Mouse (Mus musculus) lung, postnatal 14 days (tissue): ENCODE data around the gene Lurap1.
A peak's percentile ranks its signal among the peaks of the same experiment; 100 is the strongest.

ENCODE experiments used
- DNase-seq: peaks from one replicate; pipeline ENCODE4 v3.0.0; 2021

Lurap1 gene

GRCm38 (mm10) chr4:116151238-116151637 is at the start of gene Lurap1:
Gene Lurap1 (minus strand): TSS chr4:116151338.
- no peak for DNase-seq

DNA sequence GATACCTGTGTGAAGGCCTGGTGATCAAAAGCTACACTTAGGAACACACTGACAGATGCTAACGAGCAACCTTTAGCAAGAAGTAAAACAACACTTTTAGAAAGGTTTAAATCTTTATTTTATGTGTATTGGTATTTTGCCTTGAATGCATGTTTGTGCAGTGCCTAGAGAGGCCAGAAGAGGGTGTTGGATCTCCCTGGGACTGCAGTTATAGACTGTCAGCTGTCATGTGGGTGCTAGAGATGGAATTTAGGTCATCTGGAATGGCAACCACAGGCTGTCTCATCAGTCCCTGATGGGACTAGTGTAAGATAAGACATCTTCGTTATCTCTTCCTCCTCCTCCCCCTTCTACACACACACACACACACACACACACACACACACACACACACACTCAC is 47.3 kb upstream of the Lurap1 start:
- DNase-seq: no peak

DNA sequence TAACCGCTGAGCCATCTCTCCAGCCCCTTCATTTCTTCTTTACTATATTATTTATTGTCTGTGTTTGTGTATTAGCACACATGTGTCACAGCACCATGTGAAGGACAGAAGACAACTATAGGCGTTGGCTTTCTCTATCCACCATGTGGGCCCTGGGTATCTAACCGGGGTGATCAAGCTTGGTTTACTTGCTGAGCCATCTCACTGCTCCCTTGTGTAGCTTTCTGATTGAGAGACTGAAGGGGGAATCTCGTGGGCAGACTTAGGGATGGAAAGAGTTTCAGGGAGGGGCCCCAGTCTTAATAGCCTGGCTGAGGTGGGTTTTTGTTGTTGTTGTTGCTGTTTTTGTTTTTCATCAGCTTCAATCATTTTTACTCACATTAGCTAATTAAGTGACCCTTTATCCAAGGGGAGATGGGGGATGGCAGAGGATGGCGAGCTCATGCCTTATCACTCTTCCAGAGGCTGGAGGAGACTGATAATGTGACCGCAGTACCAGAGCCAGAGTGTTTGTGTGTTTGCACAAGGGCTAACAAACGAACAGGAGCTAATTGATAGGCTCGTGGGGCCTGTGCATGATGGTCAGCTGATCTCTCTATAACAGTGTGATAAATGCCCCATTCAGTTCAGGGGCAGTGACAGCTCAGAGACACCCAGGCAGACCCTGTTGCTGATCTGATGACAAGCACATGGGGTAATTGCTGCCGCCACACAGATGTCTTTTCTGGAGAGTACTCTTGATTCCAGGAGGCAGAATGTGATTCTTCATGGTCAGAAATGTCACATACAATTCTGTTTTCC is 42.6 kb upstream of the Lurap1 start:
- no peak for DNase-seq

DNA sequence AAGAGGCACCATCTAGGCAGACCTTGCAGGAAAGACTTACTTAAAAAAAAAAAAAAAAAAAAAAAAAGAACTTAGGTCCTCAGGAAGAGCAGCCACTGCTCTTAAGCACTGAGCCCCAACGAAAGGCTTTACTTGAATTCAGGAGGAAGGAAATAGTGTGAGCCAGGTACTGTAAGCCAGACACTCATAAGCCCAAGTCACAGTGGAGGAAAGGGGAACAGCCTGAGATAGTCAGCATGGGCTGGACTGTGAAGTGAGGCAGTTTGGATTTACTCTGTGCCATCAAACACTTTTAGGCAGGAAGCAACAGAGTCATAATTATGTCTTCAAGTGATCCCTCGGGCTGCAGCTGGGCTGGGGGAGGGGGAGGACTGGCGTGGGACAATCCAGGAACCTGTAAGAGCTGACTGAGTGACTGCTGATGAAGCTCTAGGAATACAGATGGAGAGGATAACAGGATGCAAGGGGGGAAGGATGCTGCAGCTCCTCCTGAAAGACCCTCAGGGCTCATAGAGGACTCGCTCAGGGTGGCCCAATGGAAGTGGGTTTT is 41.2 kb upstream of the Lurap1 start:
- DNase-seq: no peak

DNA sequence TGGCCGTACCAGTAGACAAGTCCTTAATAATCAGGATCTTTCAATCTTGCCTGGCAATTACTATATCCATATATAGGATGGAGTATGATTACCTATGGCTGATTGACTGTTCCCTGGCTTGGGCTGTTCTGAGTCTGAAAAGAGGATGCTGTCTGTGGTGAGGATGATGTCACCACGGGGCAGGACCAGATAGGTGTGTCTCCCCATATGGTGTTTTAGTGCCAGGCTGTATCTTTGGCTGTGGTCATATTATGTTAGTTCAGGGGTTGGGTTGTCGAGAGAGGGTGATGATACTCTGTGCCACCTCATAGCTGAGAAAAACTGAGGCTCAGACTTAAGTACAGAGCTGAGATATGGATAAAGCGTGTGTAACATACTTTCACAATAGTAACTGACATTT is 33.9 kb upstream of the Lurap1 start:
- no peak for DNase-seq

DNA sequence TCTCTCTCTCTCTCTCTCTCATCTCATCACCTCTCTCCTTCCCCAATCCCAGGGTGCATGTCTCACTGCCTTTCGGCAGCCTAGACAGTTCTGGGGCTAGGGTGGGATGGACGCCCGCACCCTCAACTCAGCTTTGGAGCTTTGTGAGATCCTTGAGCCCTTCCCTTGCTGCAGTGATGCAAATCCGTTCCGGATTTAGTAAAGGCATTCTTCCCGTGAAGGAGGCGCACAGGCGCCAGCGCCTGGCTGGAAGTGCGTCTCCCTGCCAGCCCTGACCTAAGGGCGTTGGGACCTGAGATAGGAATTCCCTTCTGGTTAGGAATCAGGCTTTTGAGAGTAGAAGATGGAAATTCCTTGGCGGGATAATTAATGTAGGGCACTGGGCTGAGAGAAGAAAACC is 31.6 kb upstream of the Lurap1 start:
- DNase-seq: peak; percentile 47

DNA sequence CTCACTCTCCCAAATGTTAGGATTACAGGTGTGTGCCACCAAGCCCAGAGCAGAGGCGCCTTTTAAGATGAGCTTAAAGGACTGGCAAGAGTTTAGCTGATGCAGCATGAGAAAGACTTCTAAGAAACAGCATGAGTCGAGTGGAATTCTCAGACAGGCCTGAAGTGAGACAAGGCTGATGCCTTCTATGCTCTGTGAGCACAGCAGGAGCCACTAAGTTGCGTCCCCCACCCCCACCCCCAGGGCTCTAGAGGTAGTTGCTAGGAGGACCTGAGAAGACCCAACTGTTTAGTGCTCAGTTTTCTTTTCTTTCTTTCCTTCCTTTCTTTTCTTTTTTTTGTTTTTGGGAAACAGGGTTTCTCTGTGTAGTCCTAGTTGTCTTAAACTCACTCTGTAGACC is 30.9 kb upstream of the Lurap1 start:
- DNase-seq: no peak

GRCm38 (mm10) chr4:116177140-116177539 is 26.0 kb upstream of the Lurap1 start:
- DNase-seq: peak; percentile 84

GRCm38 (mm10) chr4:116176543-116176988 is 25.4 kb upstream of the Lurap1 start:
- peak; percentile 84 for DNase-seq

GRCm38 (mm10) chr4:116175711-116176542 is 24.8 kb upstream of the Lurap1 start:
- DNase-seq: no peak

GRCm38 (mm10) chr4:116175136-116175535 is 24.0 kb upstream of the Lurap1 start:
- DNase-seq: no peak

DNA sequence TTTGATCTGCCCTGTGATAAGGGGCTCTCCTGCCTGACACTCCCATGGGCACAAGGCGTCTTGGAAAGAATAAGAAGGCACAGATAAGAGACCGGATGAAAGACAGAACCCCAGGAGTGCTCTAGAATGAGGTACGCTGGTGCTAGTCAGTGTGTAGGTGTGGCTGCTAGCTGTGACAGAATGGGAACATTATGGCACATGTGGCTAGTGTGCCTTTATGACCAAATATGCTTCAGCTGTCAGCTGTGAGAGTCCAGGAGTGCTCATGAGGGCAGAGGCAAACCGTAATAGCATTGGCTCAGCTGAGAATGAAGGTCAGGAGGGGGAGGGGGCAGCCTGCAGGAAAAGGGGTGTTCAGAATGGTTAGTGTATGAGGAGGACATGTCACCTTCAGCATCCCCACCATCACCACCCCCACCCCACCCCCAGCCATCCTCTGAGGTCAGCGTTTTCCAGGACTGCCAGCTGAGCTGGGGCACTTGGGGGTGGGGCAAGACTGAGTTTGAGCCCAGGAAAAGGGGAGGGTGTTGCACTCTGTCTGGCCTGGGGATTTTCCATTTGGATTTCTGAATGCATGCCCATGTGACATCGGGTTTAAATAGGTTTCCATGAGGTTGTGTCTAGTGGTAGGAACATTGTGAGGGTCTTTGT is 23.5 kb upstream of the Lurap1 start:
- peak; percentile 39 for DNase-seq

DNA sequence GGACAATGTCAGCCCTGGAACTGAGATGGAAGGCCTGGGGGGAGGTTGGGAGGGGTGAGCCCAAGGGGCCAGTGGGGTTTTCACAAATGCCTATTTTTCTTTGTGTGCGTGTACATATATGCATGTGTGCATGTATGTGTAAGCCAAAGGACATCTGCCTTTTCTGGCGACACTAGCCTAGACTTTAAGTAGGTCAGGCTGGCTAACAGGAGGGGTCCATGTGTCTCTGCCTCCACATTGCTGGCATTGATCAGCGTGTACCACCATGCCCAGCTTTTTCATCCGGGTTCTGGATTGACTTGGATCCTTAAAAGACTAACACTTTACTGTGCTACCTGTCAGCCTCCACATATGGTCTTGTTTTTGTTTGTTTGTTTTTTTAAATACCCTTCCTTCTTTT is 22.6 kb upstream of the Lurap1 start:
- DNase-seq: no peak

- no peak for DNase-seq
Measured at GRCm38 (mm10) chr4:116173072-116173471, 21.9 kb upstream of the Lurap1 start, which contains the start of the genes 1700042G07Rik and Gm49337. Gene 1700042G07Rik (plus strand): TSS chr4:116173372. Gene Gm49337 (plus strand): TSS chr4:116173384.

- no peak for DNase-seq
Measured at GRCm38 (mm10) chr4:116169353-116169672, 18.2 kb upstream of the Lurap1 start.

DNA sequence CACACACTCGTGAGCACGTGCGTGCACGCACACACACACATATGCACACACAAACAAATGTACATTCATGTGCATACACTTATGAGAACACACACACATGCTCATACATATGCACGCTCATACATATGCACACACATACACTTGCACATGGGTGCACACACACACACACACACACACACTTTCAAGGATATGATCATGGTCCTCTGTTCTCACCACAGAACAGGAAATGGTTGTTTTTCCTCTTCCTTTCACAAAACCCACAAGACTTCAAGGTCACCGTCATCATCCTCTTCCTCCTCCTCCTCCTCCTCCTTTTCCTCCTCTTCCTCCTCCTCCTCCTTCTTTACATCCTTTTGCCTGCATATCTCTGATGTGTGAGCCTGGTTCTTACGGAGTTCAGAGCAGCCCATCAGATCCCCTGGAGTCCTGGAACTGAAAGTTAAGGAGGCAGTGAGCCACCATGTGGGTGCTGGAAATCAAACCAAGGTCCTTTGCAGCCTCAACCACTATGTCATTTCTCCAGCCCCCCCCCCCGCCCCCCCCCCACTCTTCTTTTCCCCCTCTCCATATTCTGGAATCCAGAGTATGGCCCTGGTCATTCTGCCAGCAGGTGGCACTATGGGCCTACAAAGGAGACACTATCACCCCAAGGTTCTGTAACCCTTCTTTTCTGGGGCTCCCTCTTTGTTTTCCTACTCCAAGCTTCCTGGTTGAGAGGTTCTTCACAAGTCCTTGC is 17.6 kb upstream of the Lurap1 start:
- peak; percentile 88 for DNase-seq

DNA sequence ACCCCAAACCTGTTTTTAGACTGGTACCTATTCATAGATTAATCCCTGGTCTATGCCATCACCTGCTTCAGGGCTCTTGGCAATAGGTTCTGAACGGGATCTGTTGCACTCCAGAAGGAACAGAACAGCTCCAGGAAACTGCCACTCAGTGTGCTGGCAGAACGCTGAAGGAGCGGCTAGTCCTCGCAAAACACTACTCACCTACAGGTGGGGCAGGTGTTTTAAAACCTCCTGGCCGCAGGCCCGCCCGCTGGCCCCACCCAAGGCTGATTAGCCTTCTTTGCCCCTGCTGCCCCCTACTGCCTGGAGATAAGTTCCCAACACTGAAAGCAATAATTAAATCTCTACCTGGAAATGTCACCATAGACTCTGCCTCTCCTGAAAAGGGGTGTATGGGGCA is 16.3 kb upstream of the Lurap1 start, which contains the start of gene Tspan1:
Gene Tspan1, minus strand, starts transcription at position 198 of the 400 bp plus-strand sequence.
- peak; percentile 77 for DNase-seq

DNA sequence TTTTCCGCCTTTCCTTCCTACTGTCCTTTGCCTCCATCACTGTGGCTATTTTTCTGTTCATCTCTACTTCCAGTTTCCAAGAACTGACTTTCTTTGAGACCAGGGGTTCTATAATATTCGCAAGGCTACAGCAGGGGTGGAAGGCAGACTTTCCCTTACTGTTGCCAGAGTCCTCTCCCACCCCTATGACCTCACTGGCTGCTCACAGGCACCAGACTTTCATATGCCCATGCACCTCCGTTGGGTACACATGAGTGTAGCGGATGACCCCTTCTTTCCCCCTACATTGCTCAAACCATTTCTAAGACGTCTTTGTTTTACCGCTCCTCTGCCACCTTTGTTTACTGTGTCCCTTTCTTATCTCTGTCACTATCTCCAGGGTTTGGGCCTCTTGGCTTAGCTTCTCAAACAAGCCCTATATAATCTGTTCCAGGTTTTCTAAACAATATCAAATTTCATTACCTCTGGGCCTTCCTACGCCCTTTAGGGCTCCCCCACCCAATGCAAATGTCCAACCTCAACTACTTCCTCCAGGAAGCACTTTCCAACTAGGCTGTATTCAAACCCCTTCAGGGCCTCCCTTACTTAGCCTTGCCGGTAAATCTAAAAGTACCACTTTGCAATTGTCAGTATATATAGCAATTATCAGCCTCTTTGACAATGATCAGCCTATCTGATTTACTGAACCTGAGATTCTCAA is 14.7 kb upstream of the Lurap1 start:
- no peak for DNase-seq

DNA sequence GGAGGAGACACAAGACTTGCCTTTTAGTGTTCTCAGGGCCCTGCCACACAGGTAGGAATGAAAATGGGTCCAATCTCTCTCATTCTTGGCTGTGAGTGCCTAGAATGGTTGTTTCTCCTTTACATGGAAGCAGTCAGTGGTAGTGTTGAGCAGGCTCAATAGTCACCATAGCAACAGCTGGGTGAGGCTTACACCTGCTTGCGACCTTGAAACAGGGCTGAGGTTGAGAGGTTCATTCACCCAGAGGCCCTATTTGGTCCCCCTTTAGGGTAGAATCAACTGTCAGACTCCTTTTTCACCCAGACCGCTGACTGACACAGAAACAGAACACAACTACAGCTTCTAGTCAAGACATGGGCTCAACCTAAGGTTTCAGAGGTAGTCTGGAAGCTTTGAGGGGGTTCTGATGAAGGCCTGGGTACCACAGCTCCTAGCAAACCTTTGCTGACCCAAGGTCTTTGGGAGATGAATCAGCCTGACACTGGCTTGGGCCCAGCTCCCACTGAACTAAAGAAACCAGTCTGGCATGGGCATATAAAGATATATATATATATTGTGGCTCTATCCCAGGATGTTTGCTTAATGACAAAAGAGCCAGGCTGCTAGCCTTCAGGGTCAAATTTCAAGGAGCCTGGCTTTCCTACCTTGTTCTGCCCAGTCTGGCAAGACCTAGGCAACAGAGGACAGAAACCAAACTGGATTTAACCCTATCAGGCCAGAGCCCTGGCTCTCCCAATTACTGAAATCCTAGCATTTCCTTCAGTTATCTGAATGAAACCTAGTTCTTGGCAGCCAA is 13.8 kb upstream of the Lurap1 start:
- no peak for DNase-seq

GRCm38 (mm10) chr4:116162142-116162541 is 11.0 kb upstream of the Lurap1 start:
- no peak for DNase-seq

- no peak for DNase-seq
Measured at GRCm38 (mm10) chr4:116160769-116161168, 9.6 kb upstream of the Lurap1 start.
